In the genomic region with DNA sequence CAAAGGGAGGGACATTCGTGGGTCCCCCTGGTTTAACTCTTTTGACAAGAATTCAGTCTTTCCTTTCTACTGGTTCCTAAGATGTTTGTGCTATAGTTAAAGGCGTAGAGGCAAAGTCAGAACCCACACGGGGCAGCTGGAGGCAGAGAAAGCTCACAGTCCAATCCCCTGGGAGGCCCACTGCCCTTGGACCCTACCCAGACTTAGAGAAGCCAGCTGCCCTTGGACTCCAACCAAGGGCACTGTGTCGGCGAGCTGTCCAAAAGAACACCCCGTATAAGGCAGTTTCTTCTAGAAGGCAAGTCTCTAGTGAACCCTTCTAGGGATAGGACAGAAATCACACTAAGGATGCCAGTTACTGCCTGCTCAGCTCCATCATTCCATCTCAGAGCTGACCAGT, we compare ENCODE assay signal across 9 mouse cellular contexts. TPM values are rescaled to one million over a fixed set of nuclear protein-coding genes. Genes with fewer than 3 reads are reported as not detected.
A peak's percentile ranks its signal among the peaks of the same experiment; 100 is the strongest.
DNase-seq lines count a peak whose midpoint lies in the region; ATAC-seq and TF ChIP-seq lines count a peak whose summit lies in the region.
"Had no signal": no experiment of that assay in that cellular context is flagged by ENCODE, and none has a peak within 500 bp of the region (broad histone marks: within the 10 kb centered on the region; RNA-seq: fewer than 3 reads in every experiment).

No protein-coding gene starts in this region.

- TF ChIP-seq CTCF in heart, postnatal 0 days (IDR thresholded peaks at IDR 0.05; ENCODE audit: low read depth): no peak

- peaks cover 4% of the 10 kb centered on the region; the same call in 1 of the 2 replicates for H3K4me1 ChIP-seq in heart, postnatal 0 days (ENCODE audit: control insufficient read depth, insufficient read depth)

- H3K27ac ChIP-seq in heart, postnatal 0 days (ENCODE audit: low read depth): no peak overlapping the region
- H3K27ac ChIP-seq: limb, embryonic 13.5 days had no signal

- 42% methylated on average over 6 of the region's 6 CpGs for WGBS in heart, postnatal 0 days

- peak; percentile 37 to 41 for DNase-seq in lung, adult 18-20 months
- no peak for DNase-seq in lung, postnatal 36 days
- DNase-seq in heart, postnatal 0 days (ENCODE audit: low spot score): no peak
- DNase-seq in kidney, postnatal 4 days: peak; percentile 65 to 74
- peak; percentile 66 for DNase-seq in testis, postnatal 10 days (ENCODE audit: low spot score)
- no peak for DNase-seq in spleen, adult 18-20 months
- DNase-seq in cerebellum, postnatal 36 days: no peak
- DNase-seq: thymus, postnatal 4 days had no signal

- no peak overlapping the region for H3K4me2 ChIP-seq in heart, postnatal 0 days (ENCODE audit: low read depth, low read length)
- H3K4me2 ChIP-seq: limb, embryonic 13.5 days had no signal

- H3K9ac ChIP-seq in heart, postnatal 0 days (replicated peaks; ENCODE audit: low read depth, low read length): no peak overlapping the region
- H3K9ac ChIP-seq: limb, embryonic 13.5 days had no signal

- H3K9me3 ChIP-seq in heart, postnatal 0 days (replicated peaks; ENCODE audit: control insufficient read depth, low read length): no peaks in the 10 kb centered on the region
- H3K9me3 ChIP-seq: limb, embryonic 13.5 days had no signal

- no peak for TF ChIP-seq EP300 in heart, postnatal 0 days (IDR thresholded peaks at IDR 0.05; ENCODE audit: low read depth)

- no peak overlapping the region for H3K4me3 ChIP-seq in heart, postnatal 0 days (ENCODE audit: low read depth, low read length)
- H3K4me3 ChIP-seq: limb, embryonic 13.5 days had no signal

- H3K36me3 ChIP-seq in heart, postnatal 0 days (replicated peaks; ENCODE audit: control insufficient read depth, insufficient read depth, low read length): no peaks in the 10 kb centered on the region; the same call in 1 of the 2 replicates
- H3K36me3 ChIP-seq: limb, embryonic 13.5 days had no signal

- no peaks in the 10 kb centered on the region for H3K27me3 ChIP-seq in heart, postnatal 0 days (ENCODE audit: control insufficient read depth, insufficient read depth, low read length)

- 0 out of 2 replicates have a peak, but pooled peaks have one; percentile 30 for ATAC-seq in heart, postnatal 0 days (ENCODE audit: insufficient read depth, low read depth)

RNA-seq across cellular contexts. Expression of gene Igfbp7, which starts 7.0 kb away (rescaled TPM):
- total RNA-seq in heart, postnatal 0 days (2014; rRNA removed; ENCODE audit: low replicate concordance): 106 and 151 TPM in 2 replicates
- polyA plus RNA-seq in heart, postnatal 0 days (2015; fragmentation: Nextera tagmentation; extraction: Ambion mirVana): 218 and 230 TPM in 2 replicates

Comparison
In these comparisons a context has a peak if more than half of its experiments do, and no peak if none do; other contexts are left out.
1. DNase-seq: peak in lung, adult 18-20 months (2 of 2), kidney, postnatal 4 days (2 of 2) and testis, postnatal 10 days (single experiment); none in lung, postnatal 36 days (single experiment), heart, postnatal 0 days (single experiment), spleen, adult 18-20 months (0 of 2) and cerebellum, postnatal 36 days (0 of 2).